Mouse (Mus musculus) ovary, postnatal 10 days (tissue): ENCODE data around the gene Tmem37.
A peak's percentile ranks its signal among the peaks of the same experiment; 100 is the strongest.

ENCODE experiments used
- DNase-seq: peaks from one replicate; pipeline ENCODE4 v3.0.0; 2022; ENCODE audit warnings: low spot score

Gene Tmem37

GRCm38 (mm10) chr1:120057044-120057443 is 16.8 kb downstream of the Tmem37 start:
- no peak for DNase-seq

GRCm38 (mm10) chr1:120056236-120056635 is 17.6 kb downstream of the Tmem37 start:
- no peak for DNase-seq

GRCm38 (mm10) chr1:120055475-120055874 is 18.4 kb downstream of the Tmem37 start:
- DNase-seq: no peak

GRCm38 (mm10) chr1:120054997-120055396 is 18.9 kb downstream of the Tmem37 start:
- DNase-seq: no peak

- DNase-seq: no peak
Measured at GRCm38 (mm10) chr1:120051070-120051469, 22.8 kb downstream of the Tmem37 start.

GRCm38 (mm10) chr1:120047325-120047724 is 26.5 kb downstream of the Tmem37 start:
- DNase-seq: no peak

- no peak for DNase-seq
Measured at GRCm38 (mm10) chr1:120044584-120044983, 29.3 kb downstream of the Tmem37 start.

GRCm38 (mm10) chr1:120042421-120042820 is 31.5 kb downstream of the Tmem37 start:
- no peak for DNase-seq

- DNase-seq: no peak
Measured at GRCm38 (mm10) chr1:120038594-120038993, 35.3 kb downstream of the Tmem37 start.

GRCm38 (mm10) chr1:120037021-120037683 is 36.7 kb downstream of the Tmem37 start:
- DNase-seq: no peak

GRCm38 (mm10) chr1:120035456-120036034 is 38.3 kb downstream of the Tmem37 start:
- DNase-seq: no peak

- DNase-seq: no peak
Measured at GRCm38 (mm10) chr1:120034793-120035192, 39.1 kb downstream of the Tmem37 start.

- no peak for DNase-seq
Measured at GRCm38 (mm10) chr1:120033469-120033854, 40.4 kb downstream of the Tmem37 start.

- peak; percentile 64 for DNase-seq
Measured at GRCm38 (mm10) chr1:120032804-120033468, 40.9 kb downstream of the Tmem37 start.

- DNase-seq: no peak
Measured at GRCm38 (mm10) chr1:120030474-120030873, 43.4 kb downstream of the Tmem37 start.

- DNase-seq: no peak
Measured at GRCm38 (mm10) chr1:120027693-120028092, 46.2 kb downstream of the Tmem37 start.

- DNase-seq: no peak
Measured at GRCm38 (mm10) chr1:120025050-120025439, 48.8 kb downstream of the Tmem37 start.

GRCm38 (mm10) chr1:120024331-120025049 is 49.4 kb downstream of the Tmem37 start:
- no peak for DNase-seq

- no peak for DNase-seq
Measured at GRCm38 (mm10) chr1:120021951-120022350, 51.9 kb downstream of the Tmem37 start.

GRCm38 (mm10) chr1:120020322-120020897 is 53.5 kb downstream of the Tmem37 start:
- no peak for DNase-seq

- no peak for DNase-seq
Measured at GRCm38 (mm10) chr1:120019428-120019827, 54.4 kb downstream of the Tmem37 start.

- DNase-seq: no peak
Measured at GRCm38 (mm10) chr1:120018900-120019299, 55.0 kb downstream of the Tmem37 start.
